Mouse (Mus musculus) liver, postnatal 0 days (tissue): ENCODE results near the gene Slc39a3.

Experiments used
- CTCF ChIP-seq: sonication (generic); IDR thresholded peaks from 2 replicates; pipeline ENCODE4 v1.5.1; 2016; ENCODE audit warnings: antibody characterized with exemption, low read depth
- EP300 ChIP-seq: IDR thresholded peaks from 2 replicates; pipeline ENCODE4 v1.6.1; 2016; ENCODE audit warnings: antibody characterized with exemption, low read depth, mild to moderate bottlenecking

- TF ChIP-seq CTCF (no peak), EP300 (no peak)
Measured at GRCm38 (mm10) chr10:81055169-81055568, 17.9 kb upstream of the Slc39a3 start.
